Mouse (Mus musculus) cortical plate, adult 2 months (tissue): ENCODE data around the gene Pold2. TPM values are rescaled to one million over a fixed set of nuclear protein-coding genes. Genes with fewer than 3 reads are reported as not detected.

ENCODE experiments used
- H3K27ac ChIP-seq: fragments of 200-500 bp; 2 replicates; pipeline ENCODE4 v1.5.1; 2012; ENCODE audit warnings: low read length, control low read depth, inconsistent platforms; ENCODE audit not compliant: insufficient read depth
- H3K4me1 ChIP-seq: fragments of 200-500 bp; 2 replicates; pipeline ENCODE4 v1.6.1; 2011; ENCODE audit warnings: low read length; ENCODE audit not compliant: control insufficient read depth, insufficient read depth
- H3K4me3 ChIP-seq: fragments of 200-500 bp; 2 replicates; pipeline ENCODE4 v1.5.1; 2011; ENCODE audit warnings: mild to moderate bottlenecking, low read length, control low read depth; ENCODE audit not compliant: insufficient read depth
- CTCF ChIP-seq: fragments of 200-500 bp; IDR thresholded peaks from 2 replicates; pipeline ENCODE4 v1.5.1; 2011; ENCODE audit warnings: mild to moderate bottlenecking, control low read depth, low read length; ENCODE audit not compliant: insufficient read depth; ENCODE audit errors: extremely low read depth
- POLR2A ChIP-seq: fragments of 200-500 bp; IDR thresholded peaks from 2 replicates; pipeline ENCODE4 v1.6.1; 2011; ENCODE audit warnings: mild to moderate bottlenecking, low read length, control low read depth; ENCODE audit not compliant: insufficient read depth; ENCODE audit errors: extremely low read depth
- polyA plus RNA-seq: library from polyadenylated mRNA; depleted of rRNA; stranded (reverse); fragments of >200 nt; gene quantifications from 2 replicates; pipeline ENCODE4 v1.2.3, GENCODE M21; 2012

The Pold2 gene
- polyA plus RNA-seq, 1 experiment: 26.3 TPM

GRCm38 (mm10) chr11:5879905-5880304 lies 1.8 kb upstream of the Pold2 start:
- TF ChIP-seq POLR2A: no peak
- TF ChIP-seq CTCF: peak; percentile 70
- H3K27ac ChIP-seq: no peak overlapping the region
- no peaks in the 10 kb centered on the region; the same call in 1 of the 2 replicates for H3K4me1 ChIP-seq
- no peak overlapping the region for H3K4me3 ChIP-seq

GRCm38 (mm10) chr11:5878661-5879060 lies 569 bp upstream of the Pold2 start:
- Histone ChIP-seq H3K4me1 (no peaks in the 10 kb centered on the region; the same call in 1 of the 2 replicates), H3K27ac (0 out of 2 replicates have a peak overlapping the region, but pooled peaks have one; percentile 75), H3K4me3 (peak overlapping the region; percentile 53)
- TF ChIP-seq CTCF (no peak), POLR2A (no peak)

GRCm38 (mm10) chr11:5877421-5877820 lies 671 bp downstream of the Pold2 start:
- no peak overlapping the region for H3K27ac ChIP-seq
- TF ChIP-seq POLR2A (no peak), CTCF (no peak)

GRCm38 (mm10) chr11:5873192-5873591 lies 4.9 kb downstream of the Pold2 start:
- TF ChIP-seq POLR2A (no peak), CTCF (no peak)
- no peak overlapping the region for H3K4me3 ChIP-seq
- H3K4me1 ChIP-seq: no peaks in the 10 kb centered on the region; the same call in 1 of the 2 replicates

More at GRCm38 (mm10) chr11:5877421-5877820, 671 bp downstream of the Pold2 start:
- Histone ChIP-seq H3K4me3 (peak overlapping the region; percentile 53), H3K4me1 (no peaks in the 10 kb centered on the region; the same call in 1 of the 2 replicates)

GRCm38 (mm10) chr11:5872707-5873106 lies 5.4 kb downstream of the Pold2 start:
- no peak overlapping the region for H3K27ac ChIP-seq
- TF ChIP-seq CTCF (no peak), POLR2A (no peak)
- no peak overlapping the region for H3K4me3 ChIP-seq
- no peaks in the 10 kb centered on the region; the same call in 1 of the 2 replicates for H3K4me1 ChIP-seq

More at GRCm38 (mm10) chr11:5873192-5873591, 4.9 kb downstream of the Pold2 start:
- H3K27ac ChIP-seq: no peak overlapping the region

GRCm38 (mm10) chr11:5870069-5870468 lies 8.0 kb downstream of the Pold2 start:
- no peak overlapping the region for H3K27ac ChIP-seq
- no peaks in the 10 kb centered on the region for H3K4me1 ChIP-seq
- TF ChIP-seq POLR2A (no peak), CTCF (no peak)
- no peak overlapping the region for H3K4me3 ChIP-seq

- no peak overlapping the region for H3K27ac ChIP-seq
- TF ChIP-seq POLR2A (no peak), CTCF (no peak)
- H3K4me1 ChIP-seq: no peaks in the 10 kb centered on the region
- no peak overlapping the region for H3K4me3 ChIP-seq
Measured at GRCm38 (mm10) chr11:5869331-5869730, 8.8 kb downstream of the Pold2 start.

- TF ChIP-seq CTCF (no peak), POLR2A (no peak)
- Histone ChIP-seq H3K4me1 (no peaks in the 10 kb centered on the region), H3K4me3 (no peak overlapping the region), H3K27ac (no peak overlapping the region)
Measured at GRCm38 (mm10) chr11:5868324-5868723, 9.8 kb downstream of the Pold2 start.

- TF ChIP-seq CTCF: no peak
- no peak for TF ChIP-seq POLR2A
- no peaks in the 10 kb centered on the region for H3K4me1 ChIP-seq
- H3K4me3 ChIP-seq: no peak overlapping the region
- no peak overlapping the region for H3K27ac ChIP-seq
Measured at GRCm38 (mm10) chr11:5867196-5867595, 10.9 kb downstream of the Pold2 start.

GRCm38 (mm10) chr11:5862394-5863105 lies 15.5 kb downstream of the Pold2 start:
- no peak overlapping the region for H3K27ac ChIP-seq
- no peak overlapping the region for H3K4me3 ChIP-seq
- TF ChIP-seq POLR2A (no peak), CTCF (no peak)
- H3K4me1 ChIP-seq: no peaks in the 10 kb centered on the region

- Histone ChIP-seq H3K4me1 (no peaks in the 10 kb centered on the region), H3K27ac (no peak within 1 kb of the TSS), H3K4me3 (no peak within 1 kb of the TSS)
- TF ChIP-seq CTCF (no peak), POLR2A (no peak)
Measured at GRCm38 (mm10) chr11:5861678-5862393, 16.3 kb downstream of the Pold2 start, which contains the start of gene Aebp1. Gene Aebp1, plus strand, starts transcription at chr11:5861947.
